Mouse (Mus musculus) midbrain, embryonic 14.5 days (tissue): ENCODE results near the gene Aldoc. TPM values are rescaled to one million over a fixed set of nuclear protein-coding genes. Genes with fewer than 3 reads are reported as not detected.

Source experiments
- polyA plus RNA-seq: library from polyadenylated mRNA; unstranded; fragments of >200 nt; fragmentation: Nextera tagmentation; extraction: Ambion mirVana; gene quantifications from 2 replicates; pipeline ENCODE4 v1.2.1, GENCODE M21; 2014

Gene Aldoc
- polyA plus RNA-seq, 1 experiment from 2014 or later = 71.2 TPM

Other genes starting within 250 kb of the Aldoc start
- gene Eral1, start 242.6 kb upstream of the Aldoc start, polyA plus RNA-seq = 33.2 and 35.8 TPM in 2 replicates
- gene Fam222b, start 228.3 kb upstream of the Aldoc start, polyA plus RNA-seq = 29.3 and 30.4 TPM in 2 replicates
- gene Traf4, start 157.4 kb upstream of the Aldoc start, polyA plus RNA-seq = 68.4 and 103 TPM in 2 replicates
- 3.9 and 4.2 TPM in 2 replicates for gene Nek8, start 146.3 kb upstream of the Aldoc start, polyA plus RNA-seq
- 6.4 and 6.9 TPM in 2 replicates for gene Tlcd1, start 146.3 kb upstream of the Aldoc start, polyA plus RNA-seq
- 977 and 1,164 TPM in 2 replicates for gene Rpl23a, start 139.4 kb upstream of the Aldoc start, polyA plus RNA-seq
- gene Rab34, start 134.5 kb upstream of the Aldoc start, polyA plus RNA-seq = 51.7 and 53.3 TPM in 2 replicates
- 0.97 and 1.0 TPM in 2 replicates for gene Proca1, start 129.6 kb upstream of the Aldoc start, polyA plus RNA-seq
- gene Sdf2, start 77.2 kb upstream of the Aldoc start, polyA plus RNA-seq = 84.5 and 99.1 TPM in 2 replicates
- gene Supt6, start 77.0 kb upstream of the Aldoc start, polyA plus RNA-seq = 21.2 and 29.5 TPM in 2 replicates
- 52.8 and 72.1 TPM in 2 replicates for gene 2610507B11Rik, start 61.2 kb upstream of the Aldoc start, polyA plus RNA-seq
- 0.15 and 0.34 TPM in 2 replicates for gene BC030499, start 32.1 kb upstream of the Aldoc start, polyA plus RNA-seq
- gene Spag5, start 21.4 kb upstream of the Aldoc start, polyA plus RNA-seq = 5.8 and 8.7 TPM in 2 replicates
- gene Pigs, start 5.4 kb downstream of the Aldoc start, polyA plus RNA-seq = 54.7 and 63.6 TPM in 2 replicates
- 78.3 and 98.1 TPM in 2 replicates for gene Unc119, start 20.5 kb downstream of the Aldoc start, polyA plus RNA-seq
- gene Foxn1, start 63.6 kb downstream of the Aldoc start, polyA plus RNA-seq = not detected in 2 replicates
- not detected in 2 replicates for gene Slc13a2, start 99.2 kb downstream of the Aldoc start, polyA plus RNA-seq
- 21.4 and 22.7 TPM in 2 replicates for gene Slc46a1, start 142.7 kb downstream of the Aldoc start, polyA plus RNA-seq
- gene Sarm1, start 174.8 kb downstream of the Aldoc start, polyA plus RNA-seq = 49.7 and 55.6 TPM in 2 replicates
- gene Vtn, start 176.1 kb downstream of the Aldoc start, polyA plus RNA-seq = 40.0 and 134 TPM in 2 replicates
- not detected in 2 replicates for gene Sebox, start 180.5 kb downstream of the Aldoc start, polyA plus RNA-seq
- gene Tmem199, start 189.2 kb downstream of the Aldoc start, polyA plus RNA-seq = 104 and 108 TPM in 2 replicates
- 165 and 171 TPM in 2 replicates for gene Poldip2, start 189.2 kb downstream of the Aldoc start, polyA plus RNA-seq
- gene Tnfaip1, start 213.4 kb downstream of the Aldoc start, polyA plus RNA-seq = 51.7 and 58.4 TPM in 2 replicates
- gene Ift20, start 213.4 kb downstream of the Aldoc start, polyA plus RNA-seq = 133 and 135 TPM in 2 replicates
- 32.0 and 32.8 TPM in 2 replicates for gene Tmem97, start 227.8 kb downstream of the Aldoc start, polyA plus RNA-seq